Mouse (Mus musculus) splenic B cell, adult 2 months (primary cell): ENCODE measurements at regions not wholly inside any gene's neighbourhood (a gene's known extent, or its start where the extent isn't known, plus 50 kb on each side); places are given as distances from the start of the nearest gene placed in this dataset.

Experiments
- DNase-seq: peaks from one replicate; pipeline ENCODE4 v3.0.0-alpha.2; 2011; ENCODE audit warnings: low read depth, low spot score
- H3K27me3 ChIP-seq: 2 replicates; pipeline ENCODE4 v1.6.1; 2012; ENCODE audit warnings: mild to moderate bottlenecking, low read length, moderate library complexity, mixed read lengths; ENCODE audit not compliant: control insufficient read depth, poor library complexity, insufficient read depth, severe bottlenecking
- H3K36me3 ChIP-seq: 2 replicates; pipeline ENCODE4 v1.6.1; 2012; ENCODE audit warnings: mild to moderate bottlenecking, low read length, moderate library complexity, mixed read lengths; ENCODE audit not compliant: control insufficient read depth, poor library complexity, insufficient read depth, severe bottlenecking

DNA sequence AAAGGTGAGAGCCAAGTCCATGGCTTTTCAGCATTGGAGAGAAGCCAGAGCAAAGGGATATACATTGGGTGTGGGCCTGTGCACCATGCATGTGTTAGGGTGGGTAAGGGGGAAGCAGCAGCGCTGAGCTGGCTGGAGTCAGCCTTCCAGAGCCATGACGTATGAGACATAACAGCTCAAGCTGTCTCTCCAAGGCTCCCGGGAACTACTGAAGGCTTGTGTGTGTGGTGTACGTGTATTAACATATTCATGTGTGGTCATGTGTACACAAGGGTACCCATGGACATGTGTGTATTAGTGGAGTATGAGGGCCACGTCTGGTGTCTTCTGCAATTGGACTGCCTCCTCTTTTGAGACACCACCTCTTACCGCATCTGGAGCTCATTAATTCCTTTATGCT lies 417.8 kb downstream of the Rps24 start:
- Histone ChIP-seq H3K36me3 (no peaks in the 10 kb centered on the region), H3K27me3 (no peaks in the 10 kb centered on the region)
- DNase-seq = no peak

DNA sequence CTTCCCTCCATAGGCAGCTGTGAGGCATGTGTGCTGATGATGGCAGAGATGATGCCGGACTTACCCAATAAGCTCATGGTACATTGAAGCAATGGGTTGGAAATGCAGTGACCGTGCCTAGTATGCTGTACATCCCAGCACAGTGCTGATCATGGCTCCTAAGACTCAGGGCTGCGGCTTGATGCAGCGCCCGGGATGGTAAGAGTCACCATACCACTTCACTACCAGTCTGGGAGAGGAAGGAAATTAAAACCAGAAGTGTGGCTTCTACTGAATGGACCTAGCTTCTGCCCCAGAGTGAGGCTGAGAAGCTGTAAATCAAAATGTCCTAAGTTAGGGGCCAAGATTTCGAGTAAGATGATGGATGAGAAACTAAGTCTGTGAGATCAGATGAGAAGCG lies 420.0 kb downstream of the Rps24 start:
- Histone ChIP-seq H3K27me3 (no peaks in the 10 kb centered on the region), H3K36me3 (no peaks in the 10 kb centered on the region)
- DNase-seq = no peak

DNA sequence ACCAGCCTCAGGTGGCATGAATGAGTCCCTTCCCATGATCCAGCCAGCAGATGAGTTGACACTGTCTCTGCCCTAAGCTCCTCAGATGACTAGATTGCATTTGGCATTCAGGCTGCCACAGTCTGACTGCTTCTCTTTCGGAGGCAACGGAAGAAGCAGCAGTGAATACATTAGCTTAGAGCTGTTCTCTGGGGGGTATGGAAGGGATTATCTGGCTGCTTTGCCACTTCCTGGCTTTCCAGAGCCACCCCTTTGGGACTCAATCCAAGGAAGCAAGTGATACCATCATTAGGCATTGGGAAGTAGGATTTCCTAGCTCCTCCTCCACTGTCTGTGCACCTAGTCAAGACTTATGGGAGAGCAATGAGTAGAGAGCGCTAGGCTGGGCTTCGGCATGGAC lies 421.5 kb downstream of the Rps24 start:
- Histone ChIP-seq H3K36me3 (no peaks in the 10 kb centered on the region), H3K27me3 (no peaks in the 10 kb centered on the region)
- no peak for DNase-seq

DNA sequence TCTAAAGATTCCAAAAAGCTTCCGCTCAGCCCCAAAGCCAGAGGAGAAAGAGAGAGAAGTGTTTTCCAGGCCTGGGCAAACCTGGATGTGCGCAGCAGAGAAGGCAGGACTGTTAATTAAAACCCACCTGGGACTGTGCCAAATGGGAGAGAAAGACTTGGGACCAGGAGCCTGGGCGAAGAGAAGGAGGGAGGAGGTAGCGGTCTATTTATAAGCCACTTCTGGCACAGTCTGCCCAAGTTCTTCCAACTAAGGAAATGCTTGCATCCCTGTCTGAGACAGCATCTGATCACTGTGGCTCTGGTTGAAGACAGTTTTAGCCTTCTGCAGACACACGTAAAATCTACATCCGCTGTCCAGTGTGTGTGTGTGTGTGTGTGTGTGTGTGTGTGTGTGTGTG lies 424.7 kb downstream of the Rps24 start:
- H3K36me3 ChIP-seq = no peaks in the 10 kb centered on the region
- DNase-seq = no peak
- H3K27me3 ChIP-seq = no peaks in the 10 kb centered on the region

DNA sequence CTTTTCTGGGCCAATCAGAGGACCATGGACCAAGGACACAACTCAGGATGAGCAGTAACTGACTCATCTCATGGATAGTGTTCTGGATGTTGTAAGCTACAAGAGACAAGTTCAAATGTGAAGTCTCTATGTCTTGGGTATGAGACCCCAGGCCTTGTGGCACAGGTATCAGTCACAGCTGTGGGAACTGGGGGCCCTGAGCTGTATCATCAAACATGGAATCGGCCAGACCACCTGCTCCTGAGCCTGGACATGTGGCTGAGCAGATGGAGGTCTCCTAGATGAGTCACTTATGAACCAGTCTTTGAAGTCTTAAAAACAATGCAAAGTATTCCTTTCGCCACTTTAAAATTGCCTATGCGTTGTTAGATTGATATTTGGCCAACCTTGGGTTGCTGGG lies 432.1 kb downstream of the Rps24 start:
- H3K36me3 ChIP-seq = no peaks in the 10 kb centered on the region
- no peaks in the 10 kb centered on the region for H3K27me3 ChIP-seq
- no peak for DNase-seq

DNA sequence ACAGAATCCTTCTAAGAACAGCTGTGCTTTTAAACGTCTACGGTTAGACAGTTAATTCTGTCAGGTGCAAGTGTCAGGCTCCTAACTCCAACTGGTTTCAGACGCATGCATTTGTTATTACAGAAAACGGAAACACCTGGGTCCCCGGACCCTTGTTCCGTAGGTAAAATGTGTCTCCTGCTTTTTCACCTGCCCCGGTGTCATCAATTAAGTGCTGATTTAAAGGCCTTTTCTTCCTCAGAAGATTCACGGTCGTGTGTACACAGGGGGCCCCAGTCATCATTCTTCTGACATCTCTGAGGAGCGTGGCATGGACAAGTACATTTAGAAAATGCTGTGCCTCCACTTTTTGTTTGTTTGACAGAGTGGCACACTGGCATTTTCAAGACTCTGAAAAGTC lies 435.1 kb downstream of the Rps24 start:
- no peaks in the 10 kb centered on the region for H3K36me3 ChIP-seq
- no peak for DNase-seq
- H3K27me3 ChIP-seq = no peaks in the 10 kb centered on the region

DNA sequence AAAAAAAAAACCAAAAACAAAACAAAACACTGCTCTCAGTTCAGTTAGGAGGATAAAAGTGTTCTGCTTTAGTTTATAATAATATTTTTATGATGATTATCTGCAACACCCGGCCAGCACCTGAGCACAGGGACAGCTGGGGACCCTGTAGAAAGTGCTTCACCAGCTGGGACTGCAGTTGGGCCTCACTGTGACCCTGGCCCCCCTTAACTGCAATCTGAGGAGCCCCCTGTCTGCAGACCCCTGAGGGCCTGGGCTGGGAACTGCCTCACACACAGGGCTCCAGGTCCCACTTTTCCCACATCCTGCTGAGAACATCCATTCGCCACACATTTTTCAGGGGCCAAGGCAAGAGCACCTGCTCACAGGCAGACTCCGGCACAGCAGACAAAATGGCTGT lies 437.6 kb downstream of the Rps24 start:
- no peaks in the 10 kb centered on the region for H3K36me3 ChIP-seq
- H3K27me3 ChIP-seq = no peaks in the 10 kb centered on the region
- DNase-seq = no peak

DNA sequence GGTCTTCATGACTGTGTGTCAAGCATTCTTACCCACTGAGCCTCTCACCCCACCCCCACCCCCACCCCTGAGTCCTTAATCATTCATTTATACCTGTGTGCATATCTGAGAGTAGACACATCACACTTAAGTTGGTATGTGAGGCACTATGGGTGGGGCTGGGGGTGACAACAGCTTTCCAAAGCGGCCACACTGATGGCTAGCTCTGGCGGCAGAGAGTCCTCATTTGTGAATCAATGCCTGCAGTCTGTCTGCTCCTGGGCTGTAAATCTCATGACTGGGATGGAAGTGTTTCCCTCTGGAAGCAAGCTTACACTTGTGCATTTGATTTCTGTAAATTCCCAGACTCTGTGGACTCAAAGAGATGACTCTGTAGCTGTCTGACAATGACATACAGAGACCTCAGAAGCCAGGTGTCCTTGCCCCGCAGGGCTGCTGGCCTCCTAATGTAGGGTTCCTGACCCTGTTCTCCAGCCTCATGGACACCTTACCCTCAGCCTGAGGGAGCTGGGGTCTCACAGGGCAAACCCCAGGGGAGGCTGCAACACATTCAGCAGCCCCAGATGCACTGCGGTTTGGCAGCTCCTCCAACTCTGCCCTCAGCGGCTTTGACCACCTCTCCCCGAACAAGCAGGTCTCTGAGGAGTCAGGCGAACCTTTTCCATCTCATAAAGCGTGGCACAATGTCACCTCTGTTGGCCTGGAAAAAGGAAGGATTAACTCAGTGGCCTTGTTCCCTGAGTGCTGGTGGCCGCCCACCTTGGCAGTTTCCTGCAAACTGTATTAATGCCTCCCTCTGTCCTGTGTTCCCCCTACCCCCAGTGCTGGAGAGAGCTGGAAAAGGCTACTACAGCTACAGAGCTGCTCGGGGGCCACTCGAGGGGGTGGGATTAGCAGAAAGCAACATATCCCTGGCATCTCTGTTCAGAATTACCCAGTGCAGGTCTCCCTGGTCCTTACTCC lies 439.4 kb downstream of the Rps24 start:
- no peak for DNase-seq
- no peaks in the 10 kb centered on the region for H3K36me3 ChIP-seq

DNA sequence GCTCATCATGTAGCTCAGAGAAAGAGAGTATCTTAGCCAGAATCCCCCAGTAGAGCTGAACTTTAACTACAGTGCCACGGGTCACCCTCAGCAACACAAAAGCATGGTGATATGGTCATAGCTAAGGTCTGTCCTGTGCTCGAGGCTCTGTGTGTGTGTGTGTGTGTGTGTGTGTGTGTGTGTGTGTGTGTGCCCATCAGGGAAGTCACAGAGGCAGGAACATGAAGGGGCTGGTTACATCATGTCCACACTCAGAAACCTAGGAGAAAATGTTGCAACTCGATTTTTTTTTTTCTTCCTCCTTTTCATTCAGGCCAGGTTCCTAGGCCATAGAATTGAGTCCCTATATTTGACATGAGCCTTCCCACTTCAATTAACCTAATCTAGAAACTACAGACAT lies 441.8 kb downstream of the Rps24 start:
- DNase-seq = no peak
- Histone ChIP-seq H3K27me3 (no peaks in the 10 kb centered on the region), H3K36me3 (no peaks in the 10 kb centered on the region)

More for the DNA sequence above, 439.4 kb downstream of the Rps24 start:
- no peaks in the 10 kb centered on the region for H3K27me3 ChIP-seq

DNA sequence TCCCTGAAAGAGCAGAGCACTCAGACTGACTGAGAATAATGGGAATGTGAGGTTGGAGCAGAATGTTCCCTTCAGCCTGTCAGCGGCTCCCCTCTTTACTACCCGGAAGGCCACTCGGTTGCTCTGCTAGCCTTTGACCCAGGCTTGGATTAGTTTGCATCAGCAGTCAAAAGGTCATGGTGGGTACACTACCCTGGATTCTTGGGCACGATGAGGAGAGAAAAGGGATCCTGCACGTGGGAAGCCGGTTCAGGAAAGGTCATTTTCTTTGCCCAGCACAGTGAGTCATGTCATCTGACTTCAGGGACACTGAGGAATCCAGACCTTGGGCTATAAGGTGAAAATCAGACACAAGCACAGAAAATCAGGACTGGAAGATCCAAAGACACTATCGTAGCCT lies 443.3 kb downstream of the Rps24 start:
- Histone ChIP-seq H3K36me3 (no peaks in the 10 kb centered on the region), H3K27me3 (no peaks in the 10 kb centered on the region)
- DNase-seq = no peak

DNA sequence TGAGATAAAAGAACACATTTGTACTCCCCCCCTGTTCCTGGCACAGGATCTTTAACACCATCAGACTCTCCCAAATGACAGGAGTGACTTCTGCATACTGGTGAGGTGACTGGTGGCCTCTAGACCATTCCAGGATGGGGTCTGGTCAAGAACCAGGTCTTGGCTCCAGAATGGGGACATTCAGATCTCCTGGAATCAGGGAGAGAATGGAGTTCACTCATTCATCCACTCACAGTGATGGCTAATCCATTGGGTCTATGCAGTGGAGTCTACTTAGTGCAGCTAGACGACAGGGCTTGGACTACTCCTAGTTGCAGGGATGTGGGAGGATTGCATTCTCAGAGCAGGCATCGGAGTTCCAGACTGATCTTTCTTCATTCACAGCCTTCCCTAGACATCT lies 451.0 kb downstream of the Rps24 start:
- Histone ChIP-seq H3K36me3 (no peaks in the 10 kb centered on the region), H3K27me3 (no peaks in the 10 kb centered on the region)

DNA sequence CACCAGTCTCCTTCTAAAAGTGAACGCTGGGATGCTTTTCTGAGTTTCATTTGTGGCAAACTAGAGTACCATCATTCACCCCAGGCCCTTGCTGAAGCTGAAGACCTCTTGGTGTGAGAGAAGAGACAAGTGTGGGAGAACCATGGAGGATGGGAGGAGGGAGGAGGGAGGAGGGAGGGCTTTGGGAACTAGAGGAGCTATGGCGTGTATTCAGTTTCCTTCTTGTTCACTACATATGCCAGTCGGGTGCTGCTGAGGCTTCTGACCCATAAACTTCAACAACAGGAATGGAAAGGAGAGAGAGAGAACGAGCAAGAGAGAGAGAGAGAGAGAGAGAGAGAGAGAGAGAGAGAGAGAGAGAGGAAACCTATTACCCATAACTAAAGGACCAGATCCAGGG lies 452.1 kb downstream of the Rps24 start:
- H3K36me3 ChIP-seq = no peaks in the 10 kb centered on the region
- DNase-seq = no peak
- H3K27me3 ChIP-seq = no peaks in the 10 kb centered on the region

More for the DNA sequence above, 451.0 kb downstream of the Rps24 start:
- DNase-seq = no peak

DNA sequence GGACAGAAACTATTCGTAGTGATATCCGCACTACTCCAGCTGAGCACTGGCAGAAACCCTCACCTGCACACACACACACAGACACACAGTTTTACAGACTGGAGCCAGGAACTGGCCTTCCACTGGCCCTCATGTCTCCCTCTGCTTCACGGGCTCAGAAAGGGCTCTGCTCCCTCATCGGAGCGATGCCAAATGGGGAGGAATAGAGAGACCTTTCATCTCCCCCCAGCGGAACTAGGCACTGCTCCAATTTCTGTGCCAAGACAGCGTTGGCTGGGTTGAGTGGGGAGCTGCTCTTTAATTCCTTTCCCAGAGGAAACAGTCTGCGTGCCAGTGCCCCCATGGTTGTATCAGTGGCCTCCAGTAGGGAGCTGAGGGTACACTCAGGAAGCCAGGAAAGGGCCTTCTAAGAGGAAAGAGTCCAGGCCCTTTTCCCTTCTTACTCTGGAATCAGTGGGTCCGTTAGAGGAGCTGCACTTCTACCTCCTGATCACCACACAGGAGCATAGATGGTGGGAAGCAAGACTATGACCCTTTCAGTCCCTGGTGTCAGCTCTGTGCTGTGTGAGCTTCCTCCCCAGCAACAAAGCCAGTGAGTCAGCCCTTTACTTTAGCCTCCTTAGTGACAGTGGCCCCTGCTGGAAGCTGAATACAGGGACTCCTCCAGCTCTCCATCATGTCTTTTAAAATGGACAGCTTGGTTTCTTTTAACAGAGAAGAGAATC lies 452.7 kb downstream of the Rps24 start:
- H3K36me3 ChIP-seq = no peaks in the 10 kb centered on the region
- no peak for DNase-seq
- H3K27me3 ChIP-seq = no peaks in the 10 kb centered on the region

DNA sequence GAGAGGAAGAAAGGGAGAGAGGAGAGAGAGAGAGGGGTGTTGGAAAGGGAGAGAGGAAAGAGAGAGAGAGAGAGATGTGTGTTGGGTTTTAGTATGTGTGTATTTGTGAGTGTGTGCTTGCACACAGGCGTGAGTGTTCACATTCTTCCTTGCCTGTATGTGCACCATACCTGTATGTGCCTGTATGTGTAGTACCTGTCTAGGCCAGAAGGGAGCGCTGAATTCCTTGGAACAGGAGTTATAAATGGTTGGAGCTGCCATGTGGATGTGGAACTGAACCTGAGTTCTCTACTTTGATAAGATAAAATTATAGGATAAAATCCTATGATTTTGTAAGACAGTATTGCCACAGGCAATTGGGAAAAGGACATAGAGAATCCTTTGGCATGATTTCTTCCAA lies 458.8 kb downstream of the Rps24 start:
- DNase-seq = peak; percentile 35
- Histone ChIP-seq H3K36me3 (no peaks in the 10 kb centered on the region), H3K27me3 (no peaks in the 10 kb centered on the region)

DNA sequence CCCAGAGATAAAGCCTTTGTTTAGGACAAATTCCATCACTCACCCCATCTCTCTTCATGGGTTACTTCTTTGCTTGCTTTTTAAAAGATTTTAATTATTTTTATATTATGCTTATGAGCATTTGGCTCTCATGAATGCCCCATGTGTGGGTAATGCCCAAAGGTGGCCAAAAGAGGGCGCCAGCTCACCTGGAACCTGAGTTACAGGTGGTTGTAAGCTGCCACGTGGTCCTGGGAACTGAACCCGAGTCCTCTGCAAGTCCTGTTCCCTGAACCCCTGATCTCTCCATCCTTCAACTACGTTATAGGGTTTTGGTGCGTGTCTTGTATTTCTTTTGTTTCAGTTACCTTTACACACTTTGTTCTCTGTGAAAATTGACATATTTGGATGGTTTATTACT lies 460.2 kb downstream of the Rps24 start:
- no peaks in the 10 kb centered on the region for H3K36me3 ChIP-seq
- no peak for DNase-seq

More for the DNA sequence above, 460.2 kb downstream of the Rps24 start:
- H3K27me3 ChIP-seq = no peaks in the 10 kb centered on the region
